Mouse (Mus musculus) embryonic fibroblast, embryonic 13.5 days (primary cell): ENCODE data around the gene Cog4.

Experiments used
- CTCF ChIP-seq: IDR thresholded peaks from 2 replicates; pipeline ENCODE4 v1.5.1; 2011; ENCODE audit warnings: mild to moderate bottlenecking, control low read depth, low read length, moderate library complexity, borderline replicate concordance; ENCODE audit not compliant: insufficient read depth
- POLR2A ChIP-seq: IDR thresholded peaks from 2 replicates; pipeline ENCODE4 v1.6.1; 2011; ENCODE audit warnings: low read depth, mild to moderate bottlenecking, control low read depth, low read length, moderate library complexity

GRCm38 (mm10) chr8:110810481-110811065 lies 35.8 kb upstream of the Cog4 start:
- TF ChIP-seq CTCF, result no peak
- TF ChIP-seq POLR2A, result no peak
